In the genomic region with DNA sequence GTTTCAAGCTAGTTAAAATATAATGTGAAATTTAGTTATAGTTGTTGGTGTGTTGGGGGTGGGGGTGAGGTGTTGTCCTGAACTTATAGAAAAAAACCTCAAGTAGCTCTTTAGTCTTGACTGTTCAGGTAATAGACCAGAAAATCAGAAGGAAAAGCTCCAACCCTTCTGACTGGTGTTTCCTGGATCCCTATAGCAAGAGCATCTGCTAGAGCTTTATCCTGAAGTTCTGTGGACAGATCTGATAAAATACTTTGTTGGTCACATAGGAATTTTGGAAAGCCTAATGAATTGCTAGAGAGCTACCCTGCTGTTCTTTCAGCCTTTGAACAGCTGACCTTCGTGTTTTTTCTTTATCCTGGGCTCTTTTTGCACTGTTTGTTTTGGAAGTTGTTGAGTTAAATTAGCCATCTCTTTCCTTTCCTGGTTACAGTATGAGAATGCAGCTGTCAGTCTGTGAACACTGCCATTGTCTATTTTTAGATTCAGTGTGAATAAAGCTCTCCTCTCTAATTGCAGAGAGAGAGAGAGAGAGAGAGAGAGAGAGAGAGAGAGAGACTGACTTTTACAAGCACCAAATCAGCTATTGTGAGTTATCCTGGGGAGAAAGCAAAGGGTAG, we compare ENCODE assay signal across 9 mouse cellular contexts. TPM values are rescaled to one million over a fixed set of nuclear protein-coding genes. Genes with fewer than 3 reads are reported as not detected.
DNase-seq lines count a peak whose midpoint lies in the region; ATAC-seq and TF ChIP-seq lines count a peak whose summit lies in the region.
"Had no signal": no experiment of that assay in that cellular context is flagged by ENCODE, and none has a peak within 500 bp of the region (broad histone marks: within the 10 kb centered on the region; RNA-seq: fewer than 3 reads in every experiment).

No protein-coding gene starts in this region.

- H3K79me2 ChIP-seq in C2C12 (ENCODE audit: control insufficient read depth, insufficient read depth): peaks cover 70% of the 10 kb centered on the region

- no peak for TF ChIP-seq CTCF in C2C12 (IDR thresholded peaks at IDR 0.05; ENCODE audit: control insufficient read depth, insufficient read depth, insufficient read length)

- H3ac ChIP-seq in C2C12 (ENCODE audit: control insufficient read depth, insufficient read length, low read depth): no peak overlapping the region

- H3K27me3 ChIP-seq in C2C12 (ENCODE audit: control insufficient read depth, insufficient read depth, insufficient read length): no peaks in the 10 kb centered on the region
- H3K27me3 ChIP-seq in forebrain, embryonic 10.5 days (ENCODE audit: poor library complexity, severe bottlenecking): peaks cover 5% of the 10 kb centered on the region; the same call in 1 of the 2 replicates
- H3K27me3 ChIP-seq: embryonic facial prominence, embryonic 13.5 days had no signal

- DNase-seq in heart, adult 9 months (ENCODE audit: low spot score in 2 of 2): peak; percentile 4 to 23
- no peak for DNase-seq in heart, postnatal 14 days
- no peak for DNase-seq in forebrain, embryonic 10.5 days (ENCODE audit: extremely low spot score, low spot score)
- peak; percentile 49 for DNase-seq in mesoderm, embryonic 11.5 days (ENCODE audit: low read depth, low spot score)
- no peak for DNase-seq in ovary, adult 18-20 months (ENCODE audit: low spot score)
- no peak for DNase-seq in gastrocnemius, postnatal 25 days

- H3K9me3 ChIP-seq in forebrain, embryonic 10.5 days: no peaks in the 10 kb centered on the region
- H3K9me3 ChIP-seq: embryonic facial prominence, embryonic 13.5 days had no signal

- peaks cover 42% of the 10 kb centered on the region for H3K4me1 ChIP-seq in forebrain, embryonic 10.5 days

- peak overlapping the region; percentile 53; the same call in 1 of the 2 replicates for H3K27ac ChIP-seq in forebrain, embryonic 10.5 days

- H3K36me3 ChIP-seq in C2C12 (ENCODE audit: control insufficient read depth, insufficient read depth): peaks cover 28% of the 10 kb centered on the region
- peaks cover 4% of the 10 kb centered on the region; the same call in 1 of the 2 replicates for H3K36me3 ChIP-seq in forebrain, embryonic 10.5 days (replicated peaks)

- 2% methylated on average over 1 of the region's 1 CpGs for WGBS in forebrain, embryonic 10.5 days

- intact Hi-C loops in heart, postnatal 14 days (cut with DNase I): loop anchor here (5.0 kb wide), 1 partner anchor 44 kb away; no protein-coding TSS in a partner anchor

- H3K4me3 ChIP-seq in C2C12 (ENCODE audit: insufficient read depth, poor library complexity, severe bottlenecking): no peak overlapping the region
- no peak overlapping the region for H3K4me3 ChIP-seq in forebrain, embryonic 10.5 days
- H3K4me3 ChIP-seq: embryonic facial prominence, embryonic 13.5 days had no signal

- ATAC-seq in erythroblast, adult 5-6 weeks (replicated peaks; ENCODE audit: low FRiP score, poor library complexity, severe bottlenecking): no peak

- H3K79me3 ChIP-seq in C2C12 (ENCODE audit: low read depth): peaks cover 48% of the 10 kb centered on the region

TF ChIP-seq in C2C12, 6 proteins besides CTCF, POLR2A, EP300 and RAD21:
- TF ChIP-seq MAX (IDR thresholded peaks at IDR 0.05) (no peak), CEBPB (IDR thresholded peaks at IDR 0.05; ENCODE audit: low read depth) (no peak), FOSL1 (IDR thresholded peaks at IDR 0.05; ENCODE audit: insufficient read depth, low read length, poor library complexity, severe bottlenecking) (no peak), MYOG (IDR thresholded peaks at IDR 0.05; ENCODE audit: control insufficient read depth, extremely low read depth, insufficient read length) (no peak), MYOD1 (IDR thresholded peaks at IDR 0.05; ENCODE audit: control insufficient read depth, insufficient read length, low read depth) (peak; percentile 72), USF1 (IDR thresholded peaks at IDR 0.05; ENCODE audit: low read depth) (peak; percentile 26)

RNA-seq across cellular contexts. Expression of a gene that starts 46.4 kb away (rescaled TPM):
- 10 to 100 TPM; 54.6 to 55.9 TPM for total RNA-seq in heart, postnatal 14 days (2021)
- 135 TPM for polyA plus RNA-seq in C2C12 (2012; fragmentation: generic; extraction: Trizol)
- 111 and 114 TPM in 2 replicates for polyA plus RNA-seq in forebrain, embryonic 10.5 days (2016; fragmentation: Nextera tagmentation; extraction: Ambion mirVana)
- 10 to 100 TPM; 14.8 to 15.7 TPM for total RNA-seq in gastrocnemius, postnatal 25 days (2021)
- total RNA-seq in erythroblast, adult 5-6 weeks (2015; ENCODE audit: low replicate concordance): 16.1 and 16.5 TPM in 2 replicates
- total RNA-seq in erythroblast, adult 5-6 weeks (2017; ENCODE audit: low replicate concordance): 11.9 and 12.5 TPM in 2 replicates

Comparison
In these comparisons a context has a peak if more than half of its experiments do, and no peak if none do; other contexts are left out.
1. DNase-seq: peak in heart, adult 9 months (2 of 2) and mesoderm, embryonic 11.5 days (single experiment); none in heart, postnatal 14 days (0 of 2), forebrain, embryonic 10.5 days (single experiment), ovary, adult 18-20 months (single experiment) and gastrocnemius, postnatal 25 days (single experiment).